Mouse (Mus musculus) myocyte (in vitro differentiated cells): Measurements from ENCODE around the gene Gm9945. TPM values are rescaled to one million over a fixed set of nuclear protein-coding genes. Genes with fewer than 3 reads are reported as not detected.

Experiments used
- H3K27me3 ChIP-seq: one replicate; pipeline ENCODE4 v1.6.1; 2011; ENCODE audit not compliant: control insufficient read depth, insufficient read depth, insufficient read length
- H3K36me3 ChIP-seq: one replicate; pipeline ENCODE4 v1.6.1; 2011; ENCODE audit not compliant: control insufficient read depth, insufficient read depth
- H3K4me2 ChIP-seq: one replicate; pipeline ENCODE4 v1.6.1; 2011; ENCODE audit warnings: low read depth, control low read depth
- H3K4me3 ChIP-seq: one replicate; pipeline ENCODE4 v1.5.1; 2011; ENCODE audit warnings: mild to moderate bottlenecking, control low read depth, moderate library complexity
- H3K79me2 ChIP-seq: one replicate; pipeline ENCODE4 v1.6.1; 2011; ENCODE audit not compliant: control insufficient read depth, insufficient read depth
- H3ac ChIP-seq: one replicate; pipeline ENCODE4 v1.6.1; 2011; ENCODE audit not compliant: control insufficient read depth, insufficient read length
- CEBPB ChIP-seq: IDR thresholded peaks from 2 replicates; pipeline ENCODE4 v1.6.1; 2011; ENCODE audit warnings: mild to moderate bottlenecking, moderate library complexity; ENCODE audit not compliant: poor library complexity, insufficient read depth, severe bottlenecking
- E2F4 ChIP-seq: IDR thresholded peaks from one replicate; pipeline ENCODE4 v1.6.1; 2011; ENCODE audit warnings: mild to moderate bottlenecking, control low read depth, moderate library complexity; ENCODE audit not compliant: insufficient read depth
- MAX ChIP-seq: IDR thresholded peaks from one replicate; pipeline ENCODE4 v1.6.1; 2011; ENCODE audit warnings: low read depth, mild to moderate bottlenecking, control low read depth
- MYOD1 ChIP-seq, 3 experiments: IDR thresholded peaks; one replicate each; pipeline ENCODE4 v1.6.1; 2011; ENCODE audit warnings: control low read depth in 2 of 3, low read depth in 2 of 3, mild to moderate bottlenecking in 2 of 3, moderate library complexity in 1 of 3; ENCODE audit not compliant: insufficient read length in 2 of 3, control insufficient read depth in 1 of 3
- MYOG ChIP-seq, 3 experiments: IDR thresholded peaks; one replicate each; pipeline ENCODE4 v1.6.1; 2011; ENCODE audit warnings: control low read depth in 2 of 3, low read depth in 2 of 3, mild to moderate bottlenecking in 2 of 3; ENCODE audit not compliant: insufficient read length in 2 of 3, control insufficient read depth in 1 of 3, insufficient read depth in 1 of 3
- POLR2A ChIP-seq: IDR thresholded peaks from one replicate; pipeline ENCODE4 v1.6.1; 2011; ENCODE audit warnings: low read depth, mild to moderate bottlenecking, control low read depth, moderate library complexity; ENCODE audit not compliant: insufficient read length
- POLR2AphosphoS2 ChIP-seq: IDR thresholded peaks from one replicate; pipeline ENCODE4 v1.6.1; 2011; ENCODE audit warnings: low read depth, control low read depth; ENCODE audit not compliant: insufficient read length
- REST ChIP-seq: IDR thresholded peaks from one replicate; pipeline ENCODE4 v1.6.1; 2011; ENCODE audit warnings: mild to moderate bottlenecking, control low read depth, moderate library complexity; ENCODE audit not compliant: insufficient read depth, insufficient read length
- SRF ChIP-seq: IDR thresholded peaks from one replicate; pipeline ENCODE4 v1.6.1; 2011; ENCODE audit warnings: low read depth; ENCODE audit not compliant: control insufficient read depth, insufficient read length
- TCF12 ChIP-seq: IDR thresholded peaks from one replicate; pipeline ENCODE4 v1.6.1; 2011; ENCODE audit warnings: mild to moderate bottlenecking, control low read depth; ENCODE audit not compliant: poor library complexity, insufficient read depth, severe bottlenecking
- TCF3 ChIP-seq: IDR thresholded peaks from one replicate; pipeline ENCODE4 v1.6.1; 2011; ENCODE audit warnings: low read depth, control low read depth; ENCODE audit not compliant: insufficient read length
- USF1 ChIP-seq: IDR thresholded peaks from one replicate; pipeline ENCODE4 v1.6.1; 2011; ENCODE audit warnings: low read depth, mild to moderate bottlenecking, control low read depth, moderate library complexity
- polyA plus RNA-seq: library from polyadenylated mRNA; unstranded; fragments of >200 nt; fragmentation: generic; extraction: Trizol; gene quantifications from one replicate; pipeline ENCODE4 v1.2.1, GENCODE M21; 2012; ENCODE audit warnings: missing spikeins

The Gm9945 gene
- polyA plus RNA-seq, 1 experiment, result not detected

- H3K27me3 ChIP-seq, result no peaks in the 10 kb centered on the region
- H3K4me3 ChIP-seq, result no peak overlapping the region
- no peak overlapping the region for H3ac ChIP-seq
- TF ChIP-seq POLR2AphosphoS2, result no peak
- no peak for TF ChIP-seq POLR2A
- no peak for TF ChIP-seq MYOG (IDR thresholded peaks at IDR 0.05; ENCODE audit: control insufficient read depth in 1 of 3, insufficient read depth in 1 of 3, insufficient read length in 2 of 3, low read depth in 2 of 3)
- TF ChIP-seq MYOD1 (IDR thresholded peaks at IDR 0.05; ENCODE audit: control insufficient read depth in 1 of 3, insufficient read length in 2 of 3, low read depth in 2 of 3), result no peak
- no peak for TF ChIP-seq CEBPB
- TF ChIP-seq USF1, result no peak
- TF ChIP-seq MAX, result no peak
- TF ChIP-seq TCF12, result no peak
- TF ChIP-seq TCF3, result no peak
- TF ChIP-seq E2F4, result no peak
- no peak for TF ChIP-seq REST
- TF ChIP-seq SRF, result no peak
- H3K36me3 ChIP-seq, result no peaks in the 10 kb centered on the region
- H3K79me2 ChIP-seq, result no peaks in the 10 kb centered on the region
- no peak overlapping the region for H3K4me2 ChIP-seq
Observed at GRCm38 (mm10) chr11:53460192-53460591, 19.8 kb upstream of the Gm9945 start.

GRCm38 (mm10) chr11:53461727-53462126 is 18.2 kb upstream of the Gm9945 start:
- H3K27me3 ChIP-seq, result no peaks in the 10 kb centered on the region
- no peaks in the 10 kb centered on the region for H3K36me3 ChIP-seq
- H3K4me3 ChIP-seq, result no peak overlapping the region
- no peak overlapping the region for H3K4me2 ChIP-seq
- TF ChIP-seq TCF12, result no peak
- TF ChIP-seq E2F4, result no peak
- no peaks in the 10 kb centered on the region for H3K79me2 ChIP-seq
- no peak overlapping the region for H3ac ChIP-seq

GRCm38 (mm10) chr11:53463551-53464424 is 16.2 kb upstream of the Gm9945 start:
- TF ChIP-seq TCF3 (no peak), USF1 (no peak), REST (no peak), MAX (no peak), MYOD1 (IDR thresholded peaks at IDR 0.05; ENCODE audit: control insufficient read depth in 1 of 3, insufficient read length in 2 of 3, low read depth in 2 of 3) (no peak), SRF (no peak), MYOG (IDR thresholded peaks at IDR 0.05; ENCODE audit: control insufficient read depth in 1 of 3, insufficient read depth in 1 of 3, insufficient read length in 2 of 3, low read depth in 2 of 3) (no peak), E2F4 (no peak), TCF12 (no peak), CEBPB (no peak), POLR2A (no peak)
- Histone ChIP-seq H3K4me3 (no peak overlapping the region), H3ac (no peak overlapping the region), H3K79me2 (no peaks in the 10 kb centered on the region), H3K4me2 (no peak overlapping the region), H3K27me3 (no peaks in the 10 kb centered on the region), H3K36me3 (no peaks in the 10 kb centered on the region)

GRCm38 (mm10) chr11:53466231-53466971 is 13.6 kb upstream of the Gm9945 start:
- TF ChIP-seq POLR2A (no peak), CEBPB (no peak), TCF12 (no peak), MYOD1 (IDR thresholded peaks at IDR 0.05; ENCODE audit: control insufficient read depth in 1 of 3, insufficient read length in 2 of 3, low read depth in 2 of 3) (no peak), TCF3 (no peak), USF1 (no peak), E2F4 (no peak), POLR2AphosphoS2 (no peak), MAX (no peak), REST (no peak), SRF (no peak), MYOG (IDR thresholded peaks at IDR 0.05; ENCODE audit: control insufficient read depth in 1 of 3, insufficient read depth in 1 of 3, insufficient read length in 2 of 3, low read depth in 2 of 3) (no peak)
- Histone ChIP-seq H3ac (no peak overlapping the region), H3K79me2 (no peaks in the 10 kb centered on the region), H3K4me3 (no peak overlapping the region), H3K4me2 (no peak overlapping the region), H3K36me3 (no peaks in the 10 kb centered on the region), H3K27me3 (no peaks in the 10 kb centered on the region)
